Mouse (Mus musculus) heart, adult 2 months (tissue): Measurements from ENCODE around the gene Trim27. TPM values are rescaled to one million over a fixed set of nuclear protein-coding genes. Genes with fewer than 3 reads are reported as not detected.
A peak's percentile ranks its signal among the peaks of the same experiment; 100 is the strongest.

ENCODE experiments used
- DNase-seq, 2 experiments: peaks; one replicate each; pipeline ENCODE4 v3.0.0; 2021
- H3K27ac ChIP-seq: fragments of 200-600 bp; 2 replicates; pipeline ENCODE4 v1.8.1; 2022
- H3K27me3 ChIP-seq: fragments of 200-500 bp; 2 replicates; pipeline ENCODE4 v1.6.1; 2012; ENCODE audit warnings: mild to moderate bottlenecking, low read length, inconsistent platforms, mixed read lengths; ENCODE audit not compliant: control insufficient read depth, insufficient read depth
- H3K36me3 ChIP-seq: fragments of 200-500 bp; 2 replicates; pipeline ENCODE4 v1.6.1; 2012; ENCODE audit warnings: low read length, inconsistent platforms; ENCODE audit not compliant: control insufficient read depth, insufficient read depth
- H3K4me1 ChIP-seq: fragments of 200-500 bp; 2 replicates; pipeline ENCODE4 v1.6.1; 2011; ENCODE audit warnings: low read length; ENCODE audit not compliant: control insufficient read depth, insufficient read depth
- H3K4me3 ChIP-seq: fragments of 200-600 bp; 2 replicates; pipeline ENCODE4 v1.8.1; 2022
- H3K79me2 ChIP-seq: fragments of 200-500 bp; replicated peaks from 2 replicates; pipeline ENCODE4 v1.6.1; 2012; ENCODE audit warnings: mild to moderate bottlenecking, inconsistent platforms, low read length, moderate library complexity, mixed read lengths; ENCODE audit not compliant: control insufficient read depth, insufficient read depth
- H3K9ac ChIP-seq: fragments of 200-500 bp; 2 replicates; pipeline ENCODE4 v1.6.1; 2012; ENCODE audit warnings: low read depth, mild to moderate bottlenecking, control low read depth, inconsistent platforms, low read length, mixed read lengths
- CTCF ChIP-seq: fragments of 200-600 bp; IDR thresholded peaks from 2 replicates; pipeline ENCODE4 v1.8.1; 2022; ENCODE audit warnings: antibody characterized with exemption, mild to moderate bottlenecking, moderate library complexity
- EP300 ChIP-seq: fragments of 200-500 bp; IDR thresholded peaks from 2 replicates; pipeline ENCODE4 v1.6.1; 2011; ENCODE audit warnings: low read depth, low read length, control low read depth; ENCODE audit not compliant: insufficient read depth
- POLR2A ChIP-seq: fragments of 200-500 bp; IDR thresholded peaks from 2 replicates; pipeline ENCODE4 v1.6.1; 2011; ENCODE audit warnings: mild to moderate bottlenecking, low read depth, low read length, control low read depth; ENCODE audit not compliant: insufficient read depth
- WGBS: fragments of 180-500 bp; shearing (Covaris S2); methylation state at CpG from one replicate; pipeline ENCODE4 v1.1.7; 2018; 5-methylcytosine and 5-hydroxymethylcytosine counted together
- intact Hi-C: fragments of 180-260 bp; cut with DNase I; formaldehyde crosslinking; loops from one replicate; pipeline ENCODE4 v1.15.1; 2025
- polyA plus RNA-seq: library from polyadenylated mRNA; depleted of rRNA; stranded (reverse); fragments of >200 nt; gene quantifications from 2 replicates; pipeline ENCODE4 v1.2.3, GENCODE M21; 2012
- total RNA-seq, 2 experiments: library from RNA; stranded (reverse); gene quantifications; 2 replicates each; pipeline ENCODE4 v1.2.3; 2021

Trim27 gene
- total and polyA plus RNA-seq, 3 experiments = 13.5 to 19.8 (median 18.8) TPM

GRCm38 (mm10) chr13:21176733-21177132, 2.5 kb upstream of the Trim27 start:
- TF ChIP-seq EP300 (no peak), CTCF (no peak), POLR2A (no peak)
- DNase-seq = no peak
- H3K27ac ChIP-seq = no peak overlapping the region
- H3K4me1 ChIP-seq = peaks cover 1% of the 10 kb centered on the region
- WGBS = 79% methylated on average over 11 of the region's 11 CpGs
- H3K36me3 ChIP-seq = peaks cover 2% of the 10 kb centered on the region
- intact Hi-C loops = loop anchor here (10.0 kb wide), 1 partner anchor 1082 kb away; the partner anchor contains the start of gene Elmo1
- no peaks in the 10 kb centered on the region for H3K27me3 ChIP-seq
- no peak overlapping the region for H3K9ac ChIP-seq
- no peaks in the 10 kb centered on the region for H3K79me2 ChIP-seq
- no peak overlapping the region for H3K4me3 ChIP-seq

GRCm38 (mm10) chr13:21177657-21178056, 1.6 kb upstream of the Trim27 start:
- Histone ChIP-seq H3K4me1 (peaks cover 1% of the 10 kb centered on the region), H3K27me3 (no peaks in the 10 kb centered on the region), H3K36me3 (peaks cover 5% of the 10 kb centered on the region), H3K9ac (no peak overlapping the region), H3K27ac (no peak overlapping the region), H3K79me2 (no peaks in the 10 kb centered on the region), H3K4me3 (no peak overlapping the region)
- DNase-seq = no peak
- intact Hi-C loops = loop anchor here (10.0 kb wide), 1 partner anchor 1083 kb away; the partner anchor contains the start of gene Elmo1
- TF ChIP-seq EP300 (no peak), POLR2A (no peak), CTCF (no peak)
- WGBS = 71% methylated on average over 5 of the region's 5 CpGs

GRCm38 (mm10) chr13:21178364-21178763, 881 bp upstream of the Trim27 start:
- H3K27me3 ChIP-seq = no peaks in the 10 kb centered on the region
- intact Hi-C loops = loop anchor here (10.0 kb wide), 1 partner anchor 1084 kb away; the partner anchor contains the start of gene Elmo1
- H3K4me1 ChIP-seq = peaks cover 1% of the 10 kb centered on the region
- WGBS = 90% methylated on average over 5 of the region's 5 CpGs
- H3K9ac ChIP-seq = no peak overlapping the region
- no peak for DNase-seq
- peaks cover 5% of the 10 kb centered on the region for H3K36me3 ChIP-seq
- TF ChIP-seq CTCF (no peak), POLR2A (no peak), EP300 (no peak)
- no peak overlapping the region for H3K4me3 ChIP-seq
- H3K79me2 ChIP-seq = 0 out of 2 replicates have a peak, but pooled peaks cover 1% of the 10 kb centered on the region
- H3K27ac ChIP-seq = no peak overlapping the region

- H3K4me3 ChIP-seq = peak overlapping the region; percentile 94
- peaks cover 5% of the 10 kb centered on the region for H3K36me3 ChIP-seq
- no peak for TF ChIP-seq CTCF
- TF ChIP-seq POLR2A = peak; percentile 60
- TF ChIP-seq EP300 = 0 out of 2 replicates have a peak, but pooled peaks have one; percentile 6
- peaks cover 1% of the 10 kb centered on the region for H3K4me1 ChIP-seq
- peak; percentile 93 to 95 for DNase-seq
- peak overlapping the region; percentile 84 for H3K9ac ChIP-seq
- H3K27me3 ChIP-seq = no peaks in the 10 kb centered on the region
- peak overlapping the region; percentile 97 for H3K27ac ChIP-seq
- WGBS = under 1% methylated on average over 80 of the region's 80 CpGs
- 0 out of 2 replicates have a peak, but pooled peaks cover 1% of the 10 kb centered on the region for H3K79me2 ChIP-seq
- intact Hi-C loops = loop anchor here (5.0 to 10.0 kb wide), 2 partner anchors 147 to 1085 kb away; partner anchors contain the start of gene Elmo1
Measured at GRCm38 (mm10) chr13:21179724-21180550, 692 bp downstream of the Trim27 start.

- peaks cover 1% of the 10 kb centered on the region for H3K4me1 ChIP-seq
- H3K9ac ChIP-seq = peak overlapping the region; percentile 77
- intact Hi-C loops = loop anchor here (1.0 to 5.0 kb wide), 2 partner anchors 19 to 146 kb away; no protein-coding TSS in a partner anchor
- WGBS = 1% methylated on average over 71 of the region's 71 CpGs
- DNase-seq = peak; percentile 70 to 77
- no peaks in the 10 kb centered on the region for H3K27me3 ChIP-seq
- peaks cover 5% of the 10 kb centered on the region for H3K36me3 ChIP-seq
- peak overlapping the region; percentile 97 for H3K27ac ChIP-seq
- peak overlapping the region; percentile 94 for H3K4me3 ChIP-seq
- H3K79me2 ChIP-seq = 0 out of 2 replicates have a peak, but pooled peaks cover 1% of the 10 kb centered on the region
- no peak for TF ChIP-seq POLR2A
- TF ChIP-seq EP300 = no peak
- TF ChIP-seq CTCF = no peak
Measured at GRCm38 (mm10) chr13:21180551-21181530, 1.6 kb downstream of the Trim27 start.
